Mouse (Mus musculus) hindlimb bud, embryonic 11.5 days (tissue): ENCODE measurements at regions not wholly inside any gene's neighbourhood (a gene's known extent, or its start where the extent isn't known, plus 50 kb on each side); places are given as distances from the start of the nearest gene placed in this dataset.

Experiments
- DNase-seq: peaks from one replicate; pipeline ENCODE4 v3.0.0-alpha.2; 2012; ENCODE audit warnings: low read depth, low spot score; ENCODE audit errors: extremely low spot score

DNA sequence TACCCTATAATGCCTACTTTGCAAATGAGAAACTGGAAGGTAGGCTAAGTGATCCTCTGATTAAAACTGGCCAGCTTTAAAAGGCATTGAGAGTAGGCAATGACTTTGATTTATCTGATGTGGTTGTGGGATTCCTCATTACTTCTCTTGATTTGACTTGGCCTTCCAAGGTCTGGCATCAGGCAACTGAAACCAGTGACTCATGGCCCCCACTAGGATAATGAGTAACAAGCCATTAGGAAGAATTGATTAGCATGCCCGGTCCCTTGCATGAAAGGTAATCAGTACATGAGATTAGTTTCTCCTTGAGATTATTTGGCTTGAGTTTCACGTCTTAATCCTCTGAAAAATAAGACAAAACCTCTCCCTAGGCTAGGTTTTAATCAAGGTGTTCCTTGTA, 56.8 kb upstream of the Magi1 start:
- no peak for DNase-seq

DNA sequence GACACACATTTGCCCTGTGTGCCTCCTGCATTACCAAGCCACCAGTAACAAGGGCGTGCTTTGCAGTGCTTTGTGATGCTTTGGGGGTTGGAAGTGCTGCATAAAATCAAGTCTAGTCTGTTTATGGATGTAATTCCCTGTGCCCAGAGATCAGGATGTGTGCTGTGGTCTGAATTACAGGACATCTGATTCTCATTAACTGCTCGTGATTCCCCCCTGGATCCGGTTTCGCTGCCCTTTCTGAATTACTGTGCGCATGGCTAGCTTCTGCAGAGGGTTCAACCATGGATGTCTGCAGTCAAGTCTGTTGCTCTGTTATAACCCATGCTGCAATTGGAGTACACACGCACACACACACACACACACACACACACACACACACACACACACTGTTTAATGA, 52.5 kb upstream of the Magi1 start:
- peak; percentile 77 for DNase-seq
